Mouse (Mus musculus): ENCODE measurements around the gene Rora. TPM values are rescaled to one million over a fixed set of nuclear protein-coding genes. Genes with fewer than 3 reads are reported as not detected.

Rora gene
- polyA plus RNA-seq, 1 experiment from 2014 or later, result 23.1 TPM

DNA sequence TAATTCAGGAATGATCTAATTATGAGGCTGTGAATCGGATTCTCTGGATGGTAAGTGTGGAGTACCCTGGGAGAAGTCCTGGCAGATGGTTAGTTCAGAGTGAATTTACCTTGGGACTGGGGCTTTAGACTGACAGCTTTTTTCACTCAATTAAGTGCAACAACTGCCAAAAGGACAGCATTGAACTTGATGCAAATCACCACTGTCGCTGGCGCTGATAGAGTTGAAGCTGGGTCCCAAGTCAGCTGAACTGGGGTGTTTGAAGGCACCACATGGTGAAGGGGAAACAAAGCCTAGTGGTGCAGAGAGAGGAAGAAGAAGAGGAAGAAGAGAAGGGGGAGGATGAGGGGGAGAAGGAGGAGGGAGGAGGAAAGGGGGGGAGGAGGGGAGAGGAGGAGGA, 30.4 kb downstream of the Rora start:
- H3K27ac ChIP-seq (ENCODE audit: low read depth), result no peak overlapping the region
- no peaks in the 10 kb centered on the region for H3K9me3 ChIP-seq (ENCODE audit: low read length)
- H3K4me2 ChIP-seq (ENCODE audit: low read depth, low read length), result no peak overlapping the region
- DNase-seq (no peak), ATAC-seq (no peak)
- H3K9ac ChIP-seq (replicated peaks), result no peak overlapping the region
- TF ChIP-seq EP300 (IDR thresholded peaks at IDR 0.05; ENCODE audit: low read depth), result no peak
- TF ChIP-seq CTCF (IDR thresholded peaks at IDR 0.05; ENCODE audit: low read depth), result no peak
- H3K4me3 ChIP-seq (ENCODE audit: low read depth, low read length), result no peak overlapping the region
- 47% methylated on average over 3 of the region's 3 CpGs for WGBS (ENCODE audit: insufficient replicate concordance)
- no peaks in the 10 kb centered on the region for H3K27me3 ChIP-seq (ENCODE audit: insufficient read depth, low read length)
- no peaks in the 10 kb centered on the region for H3K36me3 ChIP-seq (replicated peaks; ENCODE audit: insufficient read depth, low read length)
- H3K4me1 ChIP-seq (ENCODE audit: insufficient read depth), result no peaks in the 10 kb centered on the region

DNA sequence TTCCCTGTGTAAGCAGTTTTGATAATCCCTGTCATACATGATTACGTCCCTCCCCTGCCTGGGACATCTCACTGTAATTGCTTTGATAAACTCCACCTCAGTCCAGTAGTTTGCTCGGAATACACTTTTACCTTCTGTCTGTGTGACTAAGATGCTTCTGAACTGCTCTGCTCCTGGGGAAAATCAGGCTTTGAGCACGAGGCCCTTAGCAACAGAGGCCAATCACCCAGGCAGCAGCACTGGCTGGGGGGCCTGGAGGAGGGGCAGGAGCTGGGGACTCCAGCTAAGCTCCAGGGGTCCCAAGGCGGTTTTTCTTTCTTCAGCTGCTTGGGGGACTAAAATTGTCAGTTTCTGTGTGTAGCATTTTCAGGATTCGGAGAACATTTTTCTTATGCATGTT, 32.0 kb downstream of the Rora start:
- 61% methylated on average over 5 of the region's 5 CpGs for WGBS (ENCODE audit: insufficient replicate concordance)
- H3K27ac ChIP-seq (ENCODE audit: low read depth), result no peak overlapping the region

DNA sequence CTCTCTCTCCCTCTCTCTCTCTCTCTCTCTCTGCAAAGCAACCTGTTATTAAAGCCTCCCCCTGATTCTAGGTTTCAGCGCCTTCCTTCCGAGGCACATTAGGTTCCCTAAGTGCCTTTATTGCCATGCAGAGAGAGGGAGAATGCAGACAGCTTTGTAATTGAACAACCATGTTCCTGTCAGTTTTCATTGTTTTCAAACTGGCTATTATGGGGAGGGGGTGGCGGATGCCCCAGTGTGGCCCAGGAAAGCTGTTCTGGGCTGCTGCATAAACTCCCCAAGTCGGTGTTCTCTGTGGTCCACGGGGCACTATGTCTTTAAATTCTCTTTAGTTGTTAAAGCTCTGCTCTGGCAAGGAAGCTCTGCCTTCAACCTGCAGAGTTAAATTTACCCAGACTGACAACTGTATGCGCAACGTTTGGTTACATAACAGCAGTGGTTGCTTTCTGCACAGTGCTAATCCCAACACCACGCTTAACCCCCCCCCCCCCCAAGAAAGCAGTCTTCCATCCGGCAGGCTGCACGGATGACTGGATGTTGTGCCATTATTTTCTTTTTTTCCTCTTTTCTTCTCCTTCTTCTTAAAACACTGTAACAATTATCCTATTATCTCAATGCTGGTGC, 33.8 kb downstream of the Rora start:
- no peak for ATAC-seq
- no peak overlapping the region for H3K9ac ChIP-seq (replicated peaks)
- no peaks in the 10 kb centered on the region for H3K36me3 ChIP-seq (replicated peaks; ENCODE audit: insufficient read depth, low read length)
- no peak overlapping the region for H3K4me2 ChIP-seq (ENCODE audit: low read depth, low read length)
- no peaks in the 10 kb centered on the region for H3K4me1 ChIP-seq (ENCODE audit: insufficient read depth)
- H3K27ac ChIP-seq (ENCODE audit: low read depth), result no peak overlapping the region
- H3K4me3 ChIP-seq (ENCODE audit: low read depth, low read length), result no peak overlapping the region
- no peak for TF ChIP-seq CTCF (IDR thresholded peaks at IDR 0.05; ENCODE audit: low read depth)
- TF ChIP-seq EP300 (IDR thresholded peaks at IDR 0.05; ENCODE audit: low read depth), result no peak
- no peak for DNase-seq
- no peaks in the 10 kb centered on the region for H3K27me3 ChIP-seq (ENCODE audit: insufficient read depth, low read length)
- 46% methylated on average over 10 of the region's 10 CpGs for WGBS (ENCODE audit: insufficient replicate concordance)
- H3K9me3 ChIP-seq (ENCODE audit: low read length), result no peaks in the 10 kb centered on the region

More for the DNA sequence above, 32.0 kb downstream of the Rora start:
- Histone ChIP-seq H3K36me3 (replicated peaks; ENCODE audit: insufficient read depth, low read length) (no peaks in the 10 kb centered on the region), H3K4me3 (ENCODE audit: low read depth, low read length) (no peak overlapping the region), H3K9me3 (ENCODE audit: low read length) (no peaks in the 10 kb centered on the region), H3K4me1 (ENCODE audit: insufficient read depth) (no peaks in the 10 kb centered on the region), H3K27me3 (ENCODE audit: insufficient read depth, low read length) (no peaks in the 10 kb centered on the region), H3K4me2 (ENCODE audit: low read depth, low read length) (no peak overlapping the region), H3K9ac (replicated peaks) (no peak overlapping the region)
- TF ChIP-seq CTCF (IDR thresholded peaks at IDR 0.05; ENCODE audit: low read depth) (no peak), EP300 (IDR thresholded peaks at IDR 0.05; ENCODE audit: low read depth) (no peak)
- no peak for DNase-seq
- no peak for ATAC-seq

DNA sequence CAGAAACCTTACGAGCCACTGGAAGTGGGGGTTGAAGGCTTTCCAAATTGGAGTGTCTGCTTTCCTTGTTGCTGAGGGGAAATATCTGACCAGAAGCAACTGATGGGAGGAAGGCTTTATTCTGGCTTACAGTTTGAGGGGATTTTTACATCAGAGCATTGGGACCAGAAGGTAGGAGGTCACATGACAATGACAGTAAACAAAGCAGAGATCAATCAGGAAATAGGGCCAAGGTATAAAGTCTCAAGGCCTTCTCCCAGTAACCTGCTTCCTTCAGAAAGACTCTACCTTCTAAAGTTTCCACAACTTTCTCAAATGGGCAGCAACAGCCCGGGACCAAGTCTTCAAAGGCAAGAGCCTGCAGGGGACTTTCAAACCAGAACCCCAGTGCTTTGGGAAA, 34.6 kb downstream of the Rora start:
- H3K27me3 ChIP-seq (ENCODE audit: insufficient read depth, low read length), result no peaks in the 10 kb centered on the region
- no peaks in the 10 kb centered on the region for H3K9me3 ChIP-seq (ENCODE audit: low read length)
- H3K9ac ChIP-seq (replicated peaks), result no peak overlapping the region
- H3K4me1 ChIP-seq (ENCODE audit: insufficient read depth), result no peaks in the 10 kb centered on the region
- no peaks in the 10 kb centered on the region for H3K36me3 ChIP-seq (replicated peaks; ENCODE audit: insufficient read depth, low read length)
- H3K27ac ChIP-seq (ENCODE audit: low read depth), result no peak overlapping the region
- ATAC-seq (no peak), DNase-seq (no peak)
- 70% methylated on average over 2 of the region's 2 CpGs for WGBS (ENCODE audit: insufficient replicate concordance)
- TF ChIP-seq EP300 (IDR thresholded peaks at IDR 0.05; ENCODE audit: low read depth) (no peak), CTCF (IDR thresholded peaks at IDR 0.05; ENCODE audit: low read depth) (no peak)
- H3K4me3 ChIP-seq (ENCODE audit: low read depth, low read length), result no peak overlapping the region
- H3K4me2 ChIP-seq (ENCODE audit: low read depth, low read length), result no peak overlapping the region

DNA sequence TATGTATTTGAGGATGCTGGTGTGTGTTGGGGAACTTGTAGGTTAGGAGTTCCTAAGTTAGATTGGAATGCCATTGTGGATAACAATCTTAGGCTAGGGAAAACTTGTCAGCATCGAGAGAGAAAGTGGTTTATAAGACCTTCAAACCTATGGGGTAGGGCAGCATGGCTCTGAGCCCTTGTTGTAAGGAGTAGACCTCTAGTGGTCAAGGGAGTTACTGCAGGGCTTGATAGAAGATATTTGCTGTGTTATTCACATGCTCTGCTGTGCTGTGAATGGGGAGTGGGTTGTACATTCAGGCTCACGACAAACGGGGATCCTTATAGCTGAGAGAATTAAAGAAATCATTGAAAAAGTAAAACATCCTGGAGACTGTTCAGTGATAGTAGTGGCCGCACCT, 35.8 kb downstream of the Rora start:
- Histone ChIP-seq H3K27me3 (ENCODE audit: insufficient read depth, low read length) (no peaks in the 10 kb centered on the region), H3K9me3 (ENCODE audit: low read length) (no peaks in the 10 kb centered on the region), H3K4me2 (ENCODE audit: low read depth, low read length) (no peak overlapping the region), H3K9ac (replicated peaks) (no peak overlapping the region), H3K4me3 (ENCODE audit: low read depth, low read length) (no peak overlapping the region), H3K4me1 (ENCODE audit: insufficient read depth) (no peaks in the 10 kb centered on the region), H3K27ac (ENCODE audit: low read depth) (no peak overlapping the region), H3K36me3 (replicated peaks; ENCODE audit: insufficient read depth, low read length) (no peaks in the 10 kb centered on the region)
- TF ChIP-seq CTCF (IDR thresholded peaks at IDR 0.05; ENCODE audit: low read depth) (peak; percentile 80), EP300 (IDR thresholded peaks at IDR 0.05; ENCODE audit: low read depth) (no peak)
- DNase-seq (peak; percentile 17), ATAC-seq (no peak)
- 34% methylated on average over 4 of the region's 4 CpGs for WGBS (ENCODE audit: insufficient replicate concordance)

DNA sequence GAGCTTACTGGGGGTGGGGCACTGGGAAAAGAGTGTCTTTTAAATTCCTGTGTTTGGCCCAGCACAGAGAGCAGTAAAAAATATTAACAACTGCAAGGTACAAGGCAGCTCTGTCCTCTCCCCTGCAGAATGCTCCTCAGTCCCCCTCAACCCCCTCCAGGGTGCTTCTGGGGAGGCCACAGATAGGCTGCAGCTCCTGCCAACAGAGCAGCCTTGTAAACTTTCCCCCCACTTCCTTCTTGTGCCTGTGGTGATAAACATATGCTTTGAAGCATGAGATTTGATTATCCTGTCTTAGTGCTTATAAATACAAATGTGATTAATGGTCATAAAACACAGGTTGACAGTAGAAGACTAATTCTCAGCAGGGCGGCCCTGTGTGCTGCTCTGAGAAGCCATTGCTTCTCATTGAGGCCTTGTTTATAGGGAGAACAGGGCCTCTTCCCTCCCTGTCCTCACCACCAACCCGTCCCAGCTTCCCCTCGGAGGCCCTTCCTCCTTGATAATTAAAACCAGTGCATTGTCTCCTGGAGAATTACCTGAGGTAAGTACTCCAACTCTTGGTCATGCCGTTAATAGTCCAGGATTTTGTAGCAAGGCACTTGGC, 41.4 kb downstream of the Rora start:
- WGBS (ENCODE audit: insufficient replicate concordance), result 52% methylated on average over 4 of the region's 4 CpGs
- ATAC-seq, result no peak
- DNase-seq, result no peak

More for the DNA sequence above, 41.4 kb downstream of the Rora start:
- Histone ChIP-seq H3K27ac (ENCODE audit: low read depth) (no peak overlapping the region), H3K4me3 (ENCODE audit: low read depth, low read length) (no peak overlapping the region), H3K27me3 (ENCODE audit: insufficient read depth, low read length) (no peaks in the 10 kb centered on the region), H3K4me2 (ENCODE audit: low read depth, low read length) (no peak overlapping the region), H3K4me1 (ENCODE audit: insufficient read depth) (no peaks in the 10 kb centered on the region), H3K9ac (replicated peaks) (no peak overlapping the region), H3K9me3 (ENCODE audit: low read length) (no peaks in the 10 kb centered on the region), H3K36me3 (replicated peaks; ENCODE audit: insufficient read depth, low read length) (no peaks in the 10 kb centered on the region)
- no peak for TF ChIP-seq EP300 (IDR thresholded peaks at IDR 0.05; ENCODE audit: low read depth)
- TF ChIP-seq CTCF (IDR thresholded peaks at IDR 0.05; ENCODE audit: low read depth), result no peak
